Mouse (Mus musculus): ENCODE data around the gene Shb. TPM values are rescaled to one million over a fixed set of nuclear protein-coding genes. Genes with fewer than 3 reads are reported as not detected.
"Not testable (repeated sequence)": the region's sequence is repeated elsewhere in the genome, so short reads cannot be mapped to it uniquely, and the experiment has no call there.

Shb gene
- polyA plus RNA-seq, 1 experiment from 2014 or later, result 11.3 TPM

DNA sequence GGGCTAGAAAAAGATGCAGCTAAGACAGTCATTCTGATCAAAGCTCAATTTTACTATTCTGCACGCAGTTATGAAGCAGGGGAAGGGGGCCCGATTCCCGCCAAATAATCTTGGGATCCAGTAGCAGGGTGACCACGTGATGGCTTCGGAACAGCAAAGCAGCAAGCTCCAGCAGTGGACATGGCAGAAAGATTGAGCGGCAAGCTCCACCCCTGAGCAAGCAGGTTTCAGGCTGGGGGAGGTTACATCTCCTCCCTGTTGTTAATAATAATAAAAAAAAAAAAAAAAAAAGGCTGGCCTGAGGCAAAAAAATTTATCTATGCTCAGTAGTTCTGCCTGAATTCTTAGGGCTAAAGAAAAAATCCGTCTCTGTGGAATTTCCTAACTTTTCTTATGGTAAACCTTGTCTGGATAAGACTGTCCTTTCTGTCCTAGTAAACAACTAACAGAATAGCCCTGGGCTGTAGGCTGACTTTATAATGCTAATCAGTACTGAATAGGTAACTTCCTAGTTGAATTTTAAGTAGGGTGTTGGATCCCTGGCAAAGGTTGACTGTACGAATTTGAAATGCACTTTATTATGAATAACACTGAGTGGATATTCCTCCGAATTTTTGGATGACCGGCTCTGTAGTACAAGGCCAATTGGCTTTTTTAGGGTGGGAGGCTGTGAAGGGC is 151.2 kb downstream of the Shb start:
- H3K4me3 ChIP-seq (ENCODE audit: low read depth, low read length); DNase-seq (ENCODE audit: low spot score); H3K9ac ChIP-seq (ENCODE audit: low read depth, low read length); H3K27me3 ChIP-seq (replicated peaks; ENCODE audit: control insufficient read depth, insufficient read depth, low read length); ATAC-seq (ENCODE audit: low read depth); H3K9me3 ChIP-seq (ENCODE audit: control insufficient read depth, low read length); H3K27ac ChIP-seq (replicated peaks; ENCODE audit: low read depth, low read length); H3K4me2 ChIP-seq (ENCODE audit: low read depth, low read length); H3K4me1 ChIP-seq (ENCODE audit: control insufficient read depth, insufficient read depth, low read length): not testable (repeated sequence)
- WGBS, result 84% methylated on average over 10 of the region's 10 CpGs
- H3K36me3 ChIP-seq (ENCODE audit: control insufficient read depth, insufficient read depth, low read length), result peaks cover 20% of the 10 kb centered on the region

DNA sequence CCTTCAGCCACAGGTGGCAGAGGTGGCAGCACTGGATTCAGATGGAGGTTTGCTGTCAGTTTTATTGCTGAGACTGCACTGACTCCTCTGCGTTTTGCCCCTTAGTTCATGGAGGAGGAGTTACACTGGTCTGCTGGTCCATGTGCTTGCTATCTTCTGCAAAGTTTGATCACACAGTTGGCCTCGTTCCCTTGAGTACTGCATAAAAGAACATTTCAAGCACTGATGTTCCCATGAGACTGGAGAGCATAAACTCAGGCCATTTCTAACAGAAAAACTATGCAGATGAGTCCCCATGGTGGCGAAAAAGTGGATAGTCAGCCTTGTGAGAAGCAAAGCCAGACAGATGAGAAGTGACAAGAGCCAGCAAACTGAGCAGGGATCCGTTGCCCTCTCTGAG is 155.7 kb downstream of the Shb start:
- no peak for ATAC-seq (ENCODE audit: low read depth)
- Histone ChIP-seq H3K4me2 (ENCODE audit: low read depth, low read length) (no peak overlapping the region), H3K27me3 (replicated peaks; ENCODE audit: control insufficient read depth, insufficient read depth, low read length) (no peaks in the 10 kb centered on the region), H3K9ac (ENCODE audit: low read depth, low read length) (no peak overlapping the region), H3K9me3 (ENCODE audit: control insufficient read depth, low read length) (no peaks in the 10 kb centered on the region), H3K36me3 (ENCODE audit: control insufficient read depth, insufficient read depth, low read length) (peaks cover 65% of the 10 kb centered on the region), H3K27ac (replicated peaks; ENCODE audit: low read depth, low read length) (no peak overlapping the region), H3K4me1 (ENCODE audit: control insufficient read depth, insufficient read depth, low read length) (no peaks in the 10 kb centered on the region), H3K4me3 (ENCODE audit: low read depth, low read length) (no peak overlapping the region)
- no peak for DNase-seq (ENCODE audit: low spot score)
- 86% methylated on average over 4 of the region's 4 CpGs for WGBS

DNA sequence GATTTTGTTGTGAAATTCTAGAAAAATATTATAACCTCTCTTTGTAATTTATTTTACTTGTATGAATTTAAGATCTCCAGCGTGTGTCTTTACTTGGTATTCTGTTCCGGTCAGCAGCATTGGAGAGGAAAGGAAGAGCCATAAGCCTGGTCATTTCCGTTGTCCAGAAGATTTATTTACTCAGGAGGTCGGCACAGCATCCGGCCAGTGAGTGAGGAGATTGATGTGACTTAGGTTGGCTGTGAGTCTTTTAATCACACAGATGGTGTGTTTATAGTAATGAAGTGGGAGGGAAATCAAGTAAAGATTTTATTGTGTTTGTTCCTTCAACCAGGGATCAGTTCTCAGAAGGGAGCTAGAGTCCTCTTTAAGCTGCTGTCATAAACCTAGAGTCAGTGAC is 157.4 kb downstream of the Shb start:
- Histone ChIP-seq H3K27ac (replicated peaks; ENCODE audit: low read depth, low read length) (no peak overlapping the region), H3K4me2 (ENCODE audit: low read depth, low read length) (no peak overlapping the region), H3K4me1 (ENCODE audit: control insufficient read depth, insufficient read depth, low read length) (no peaks in the 10 kb centered on the region), H3K36me3 (ENCODE audit: control insufficient read depth, insufficient read depth, low read length) (peaks cover 79% of the 10 kb centered on the region), H3K4me3 (ENCODE audit: low read depth, low read length) (no peak overlapping the region), H3K27me3 (replicated peaks; ENCODE audit: control insufficient read depth, insufficient read depth, low read length) (no peaks in the 10 kb centered on the region), H3K9me3 (ENCODE audit: control insufficient read depth, low read length) (no peaks in the 10 kb centered on the region), H3K9ac (ENCODE audit: low read depth, low read length) (no peak overlapping the region)
- ATAC-seq (ENCODE audit: low read depth) (no peak), DNase-seq (ENCODE audit: low spot score) (no peak)
- WGBS, result 84% methylated on average over 5 of the region's 5 CpGs

Small RNA genes within 50 kb of the gene (microRNA-seq; reads per million reads assigned to microRNA genes)
- not detected for gene Gm22518 (ENCODE audit: borderline number of aligned reads)
- gene Gm25692 (ENCODE audit: borderline number of aligned reads), result not detected

Other genes with a start within 250 kb of the Shb start
- gene Trmt10b, start 235.3 kb downstream of the Shb start, polyA plus RNA-seq (2014; fragmentation: Nextera tagmentation; extraction: Ambion mirVana), result 18.7 and 20.0 TPM in 2 replicates
- gene Dcaf10, start 190.4 kb downstream of the Shb start, polyA plus RNA-seq (2014; fragmentation: Nextera tagmentation; extraction: Ambion mirVana), result 18.5 and 18.6 TPM in 2 replicates
- 60.0 and 60.1 TPM in 2 replicates for gene Exosc3, start 189.7 kb downstream of the Shb start, polyA plus RNA-seq (2014; fragmentation: Nextera tagmentation; extraction: Ambion mirVana)
- gene Slc25a51, start 123.7 kb downstream of the Shb start, polyA plus RNA-seq (2014; fragmentation: Nextera tagmentation; extraction: Ambion mirVana), result 47.8 and 54.9 TPM in 2 replicates

All from embryonic facial prominence, embryonic 14.5 days (tissue).